Mouse (Mus musculus) neural tube, postnatal 0 days (tissue): ENCODE data around the gene B3gnt8. TPM values are rescaled to one million over a fixed set of nuclear protein-coding genes. Genes with fewer than 3 reads are reported as not detected.

Source experiments
- polyA plus RNA-seq: library from polyadenylated mRNA; unstranded; fragments of >200 nt; fragmentation: Nextera tagmentation; extraction: Ambion mirVana; gene quantifications from 2 replicates; pipeline ENCODE4 v1.2.1, GENCODE M21; 2015

B3gnt8 gene
- 1.3 and 1.7 TPM in 2 replicates for polyA plus RNA-seq

DNA sequence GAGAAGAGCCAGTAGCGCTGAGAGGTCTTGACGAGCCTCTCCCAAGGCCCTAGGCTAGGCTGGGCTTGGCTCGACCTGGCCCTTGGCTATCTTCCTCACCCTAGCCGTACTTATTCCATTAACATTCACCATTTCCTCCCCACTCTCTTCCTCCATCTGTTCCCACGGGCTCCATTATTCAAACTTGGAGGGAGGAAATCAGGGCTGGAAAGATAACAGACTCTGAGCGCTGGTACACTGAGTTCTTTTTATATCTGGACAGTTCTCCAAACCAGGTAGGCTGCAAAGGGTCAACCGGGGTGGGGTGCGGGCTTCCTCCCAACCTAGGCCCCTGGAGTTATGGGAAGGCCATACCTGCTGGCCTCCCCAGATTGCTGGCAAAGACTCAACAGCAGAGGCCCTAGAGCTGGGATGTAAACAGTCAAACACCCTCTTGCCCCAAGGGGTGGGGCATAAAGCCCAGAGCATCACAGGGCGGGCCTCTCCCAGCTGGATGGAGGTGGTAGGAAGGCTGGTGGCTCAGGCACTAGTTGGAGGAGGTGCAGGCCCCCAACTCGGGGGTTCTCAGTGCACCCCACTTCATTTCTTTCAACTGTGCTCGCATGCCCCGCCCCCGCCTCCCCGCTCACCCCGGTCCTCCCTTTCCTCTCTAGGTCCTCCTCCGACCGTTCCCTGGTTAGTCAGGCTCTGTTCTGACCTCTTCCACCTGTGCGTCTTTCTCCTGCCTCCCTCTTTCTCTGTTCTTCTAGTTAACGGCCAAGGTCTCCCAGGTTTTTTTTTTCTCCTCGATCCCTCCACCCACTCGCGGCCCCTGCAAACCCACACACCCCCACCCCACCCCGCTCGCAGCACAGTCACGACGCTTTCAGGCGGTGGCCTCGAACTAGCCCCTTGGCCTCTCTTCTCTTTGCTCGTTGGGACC lies at the start of gene B3gnt8:
Gene B3gnt8, plus strand, starts transcription at position 146 of the 922 bp plus-strand sequence.

GRCm38 (mm10) chr7:25615706-25616011 lies 10.8 kb upstream of the B3gnt8 start, which contains the start of gene Erich4:
Gene Erich4, minus strand, starts transcription at chr7:25615892.

DNA sequence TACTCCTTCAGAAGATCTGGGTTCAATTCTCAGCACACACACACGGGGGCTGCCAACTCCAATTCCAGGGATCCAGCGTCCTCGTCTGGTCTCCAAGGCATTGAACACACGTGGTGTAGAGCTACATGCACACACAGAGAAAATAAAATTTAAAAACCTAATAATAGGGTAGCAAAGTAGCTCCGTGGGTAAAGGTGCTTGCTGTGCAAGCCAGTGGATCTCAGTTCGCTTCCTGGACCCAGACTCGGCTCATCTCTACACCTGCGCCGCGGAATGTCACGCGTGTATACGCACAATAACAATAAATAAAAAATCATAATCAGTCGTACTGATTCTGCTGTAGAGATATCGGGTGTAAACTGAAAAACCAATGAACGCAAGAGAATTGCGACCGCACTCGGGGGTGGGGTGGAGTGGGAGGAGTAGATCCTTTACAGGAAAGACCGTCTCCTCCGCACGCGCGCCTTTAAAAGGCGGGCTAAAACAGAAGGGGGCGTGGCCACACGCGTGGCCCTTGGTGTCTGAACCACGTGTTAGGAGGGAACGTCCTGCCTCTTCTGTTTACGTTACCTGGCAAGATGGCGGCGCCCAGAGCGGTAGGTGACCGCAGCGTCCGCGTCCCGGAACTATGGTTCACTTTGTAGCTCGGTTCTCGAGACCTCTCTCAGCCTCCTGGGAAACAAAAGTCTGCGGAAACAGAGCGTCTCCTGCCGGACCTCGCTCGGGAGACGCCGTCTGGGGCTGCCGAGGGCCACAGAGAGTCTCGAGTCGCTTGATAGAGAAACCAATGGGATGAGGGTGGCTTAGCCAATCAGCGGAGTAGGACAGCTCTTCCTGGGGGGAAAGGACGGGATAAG lies 7.4 kb upstream of the B3gnt8 start, which contains the start of gene Dmac2:
Gene Dmac2, plus strand, starts transcription at position 550 of the 857 bp plus-strand sequence.

DNA sequence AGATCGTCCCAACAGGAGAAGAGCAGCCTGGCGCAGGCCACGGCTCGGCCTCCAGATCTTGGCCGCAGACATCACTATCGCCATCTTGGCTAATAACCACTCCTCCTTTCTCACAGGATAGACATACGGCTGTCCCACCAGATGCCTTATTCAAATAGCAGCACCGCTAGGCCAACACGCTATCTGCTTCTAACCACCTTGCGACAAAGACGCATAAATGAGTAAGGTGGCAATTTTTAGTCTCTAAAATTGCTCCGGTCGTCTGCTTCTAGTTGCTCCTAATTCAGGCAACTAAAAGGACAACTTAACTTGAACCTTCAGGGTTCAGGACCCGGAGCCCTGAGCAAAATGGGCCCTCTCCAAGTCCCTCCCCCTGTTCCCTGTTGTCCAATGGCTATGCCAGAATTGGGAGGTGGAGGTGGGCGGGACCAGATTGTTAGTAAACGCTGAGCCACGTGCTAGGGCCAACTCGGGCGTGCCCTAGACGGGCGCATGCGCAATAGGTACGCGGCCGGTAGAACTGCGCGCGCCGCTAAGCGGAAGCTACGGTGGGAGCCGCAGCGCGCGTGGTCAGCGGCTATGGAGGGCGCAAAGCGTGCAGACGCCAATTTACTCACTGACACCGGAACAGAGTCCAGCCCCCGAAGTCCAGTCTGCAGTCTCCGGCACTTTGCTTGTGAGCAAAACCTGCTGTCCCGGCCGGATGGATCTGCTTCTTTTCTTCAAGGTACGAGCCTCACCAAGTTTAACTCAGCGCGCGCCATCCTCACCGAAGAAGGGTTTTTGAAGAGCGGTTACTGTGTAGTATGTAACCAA lies 32.4 kb downstream of the B3gnt8 start, which contains the start of the genes Bckdha and Exosc5:
Gene Bckdha, minus strand, starts transcription at position 325 of the 816 bp plus-strand sequence.
Gene Exosc5, plus strand, starts transcription at position 508 of the 816 bp plus-strand sequence.

DNA sequence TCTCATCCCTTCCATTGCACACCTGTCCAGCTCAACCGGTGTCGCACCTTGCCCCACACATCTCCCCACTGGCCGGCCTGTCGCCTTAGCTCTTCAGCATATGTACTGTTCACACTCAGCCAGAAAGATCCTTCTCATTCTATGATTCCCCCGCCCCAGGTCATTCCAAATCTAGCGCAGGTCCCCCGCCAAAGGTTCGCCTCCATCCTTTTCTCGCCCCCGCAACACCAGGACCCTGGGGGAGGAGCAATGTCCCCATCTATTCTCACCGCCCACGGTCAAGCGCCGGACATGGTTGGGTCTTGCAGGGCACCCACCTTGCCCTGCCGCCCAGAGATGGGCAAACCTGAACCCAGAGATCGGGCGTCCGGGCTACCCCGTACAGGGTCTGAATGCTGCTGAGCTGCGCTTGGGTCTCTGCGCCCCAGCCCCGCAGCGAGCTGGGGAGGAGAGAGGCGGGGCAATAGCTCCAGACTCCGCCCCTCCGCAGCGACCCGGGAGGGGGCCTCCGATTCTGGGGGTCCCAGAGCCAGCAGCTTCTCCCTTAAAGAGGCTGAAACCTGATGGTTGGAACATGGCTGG lies 48.4 kb downstream of the B3gnt8 start, which contains the start of gene Tmem91:
Gene Tmem91, minus strand, starts transcription at position 448 of the 582 bp plus-strand sequence.

DNA sequence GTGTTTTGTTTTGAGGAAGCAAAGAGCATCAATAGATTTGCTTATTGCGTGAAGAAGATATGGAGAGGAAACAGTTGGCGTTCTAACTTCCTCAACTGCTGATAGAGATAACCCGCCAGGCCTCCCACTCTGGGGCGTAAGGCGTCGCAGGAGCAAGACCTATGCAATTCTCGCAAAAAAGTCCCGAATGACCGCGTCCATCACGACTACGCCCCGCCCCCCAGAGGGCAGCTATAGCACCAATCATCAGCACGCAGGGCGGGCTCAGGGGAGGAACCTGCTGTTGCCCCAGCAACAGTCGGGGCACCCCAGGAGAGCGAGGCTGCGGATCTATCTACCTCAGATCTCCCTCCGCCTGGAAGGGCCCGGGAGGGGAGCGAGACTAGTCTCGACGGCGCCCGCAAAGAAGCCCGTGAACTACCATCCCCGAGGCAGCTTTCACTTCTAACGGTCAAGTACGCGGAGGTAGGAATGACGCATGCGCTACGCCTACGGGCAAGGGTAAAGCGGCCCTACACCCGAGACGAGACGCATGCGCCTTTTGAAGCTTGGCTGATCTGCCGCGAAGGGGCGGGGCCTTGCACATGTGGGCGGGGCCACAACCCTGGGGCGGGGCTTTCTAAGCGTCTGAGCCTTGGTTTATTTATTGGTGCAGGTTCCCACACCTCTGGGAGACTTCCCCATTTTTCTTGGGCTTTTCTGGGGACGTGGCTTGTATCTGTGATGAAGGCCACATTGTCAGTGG lies 54.2 kb downstream of the B3gnt8 start, which contains the start of gene B9d2:
Gene B9d2, plus strand, starts transcription at position 267 of the 745 bp plus-strand sequence.

Other genes starting within 250 kb of the B3gnt8 start
- 9.0 and 9.5 TPM in 2 replicates for gene Lipe, start 227.9 kb upstream of the B3gnt8 start, polyA plus RNA-seq
- gene Cxcl17, start 213.8 kb upstream of the B3gnt8 start, polyA plus RNA-seq = 0.77 and 1.7 TPM in 2 replicates
- 1.4 and 1.5 TPM in 2 replicates for gene Ceacam1, start 149.1 kb upstream of the B3gnt8 start, polyA plus RNA-seq
- gene Ceacam2, start 86.8 kb upstream of the B3gnt8 start, polyA plus RNA-seq = 0.15 TPM in 1 of 2 replicates, not detected in the other
- gene Erich4, start 10.8 kb upstream of the B3gnt8 start, polyA plus RNA-seq = not detected in 2 replicates
- gene Dmac2, start 7.2 kb upstream of the B3gnt8 start, polyA plus RNA-seq = 50.1 and 51.9 TPM in 2 replicates
- 51.5 and 51.7 TPM in 2 replicates for gene Bckdha, start 32.3 kb downstream of the B3gnt8 start, polyA plus RNA-seq
- gene Exosc5, start 32.5 kb downstream of the B3gnt8 start, polyA plus RNA-seq = 33.1 and 37.9 TPM in 2 replicates
- 240 and 246 TPM in 2 replicates for gene Tmem91, start 48.5 kb downstream of the B3gnt8 start, polyA plus RNA-seq
- 48.2 and 49.2 TPM in 2 replicates for gene B9d2, start 54.1 kb downstream of the B3gnt8 start, polyA plus RNA-seq
- gene Tgfb1, start 60.3 kb downstream of the B3gnt8 start, polyA plus RNA-seq = 1.2 TPM in 2 replicates
- 22.2 and 25.1 TPM in 2 replicates for gene Ccdc97, start 92.4 kb downstream of the B3gnt8 start, polyA plus RNA-seq
- 39.3 TPM in 2 replicates for gene Hnrnpul1, start 128.1 kb downstream of the B3gnt8 start, polyA plus RNA-seq
- 37.7 and 38.3 TPM in 2 replicates for gene Axl, start 162.1 kb downstream of the B3gnt8 start, polyA plus RNA-seq
- gene Cyp2s1, start 190.3 kb downstream of the B3gnt8 start, polyA plus RNA-seq = 2.8 and 3.1 TPM in 2 replicates